Mouse (Mus musculus): ENCODE measurements around the gene Vopp1. TPM values are rescaled to one million over a fixed set of nuclear protein-coding genes. Genes with fewer than 3 reads are reported as not detected.

Gene Vopp1
- total RNA-seq, 2 experiments from 2014 or later = 19.5 to 22.7 TPM

- DNase-seq = no peak
- intact Hi-C loops (cut with DNase I) = no loop called here
Measured at GRCm38 (mm10) chr6:57721347-57721746, 103.6 kb downstream of the Vopp1 start.

GRCm38 (mm10) chr6:57711726-57712125, 113.2 kb downstream of the Vopp1 start:
- intact Hi-C loops (cut with DNase I) = no loop called here
- no peak for DNase-seq

DNA sequence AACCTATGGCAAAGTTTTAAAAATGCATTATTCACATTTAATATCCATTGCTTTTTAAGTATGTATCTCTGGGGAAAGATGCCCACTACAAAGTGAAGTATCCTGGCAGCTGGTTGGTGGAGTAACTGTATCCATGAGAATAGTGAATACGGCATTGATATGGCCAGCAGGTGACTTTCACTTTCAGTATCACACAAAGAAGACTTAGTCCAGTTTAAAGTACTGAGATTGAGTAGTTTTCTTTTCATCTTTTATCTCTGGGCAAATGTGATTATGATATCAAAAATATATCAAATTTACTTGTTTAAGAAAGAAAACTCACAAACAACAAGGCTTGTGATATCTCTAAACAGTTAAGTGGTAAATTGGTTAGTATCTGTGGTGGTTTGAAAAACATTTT, 118.2 kb downstream of the Vopp1 start:
- DNase-seq = no peak
- intact Hi-C loops (cut with DNase I) = loop anchor here (10.0 kb wide), 2 partner anchors 118 to 172 kb away; partner anchors contain the start of genes Ppm1k and Vopp1

- intact Hi-C loops (cut with DNase I) = loop anchor here (10.0 kb wide), 2 partner anchors 121 to 169 kb away; partner anchors contain the start of genes Ppm1k and Vopp1
- DNase-seq = peak; percentile 10 to 12
Measured at GRCm38 (mm10) chr6:57703703-57704102, 121.3 kb downstream of the Vopp1 start.

- DNase-seq = peak; percentile 95 to 96
- intact Hi-C loops (cut with DNase I) = loop anchor here (10.0 kb wide), 2 partner anchors 122 to 168 kb away; partner anchors contain the start of genes Ppm1k and Vopp1
Measured at GRCm38 (mm10) chr6:57702743-57703499, 122.0 kb downstream of the Vopp1 start.

GRCm38 (mm10) chr6:57702376-57702742, 122.6 kb downstream of the Vopp1 start, which contains the start of gene Lancl2:
Lancl2 (plus strand) TSS chr6:57702540.
- peak in 1 of 2 experiments; percentile 38 for DNase-seq
- intact Hi-C loops (cut with DNase I) = loop anchor here (10.0 kb wide), 2 partner anchors 122 to 168 kb away; partner anchors contain the start of genes Ppm1k and Vopp1

DNA sequence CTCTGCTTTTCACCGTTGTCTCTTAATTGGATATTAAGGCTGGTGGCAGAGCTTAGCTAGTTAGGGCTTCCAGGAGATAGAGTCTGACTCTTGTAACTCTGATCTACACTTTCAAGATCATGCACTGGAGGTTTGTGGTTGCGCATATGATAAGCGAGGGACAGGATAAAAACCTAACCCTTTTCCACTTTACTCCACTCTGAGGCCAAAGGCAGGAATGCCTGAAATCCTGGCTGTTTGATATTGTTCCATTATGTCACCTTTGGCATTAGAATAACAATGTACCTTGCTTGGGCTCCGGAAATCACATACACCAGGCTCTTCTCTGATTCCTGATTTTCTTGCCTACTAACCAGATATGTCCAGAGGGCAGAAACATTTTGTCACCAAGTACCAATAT, 123.3 kb downstream of the Vopp1 start:
- no peak for DNase-seq
- intact Hi-C loops (cut with DNase I) = loop anchor here (10.0 kb wide), 2 partner anchors 123 to 167 kb away; partner anchors contain the start of genes Ppm1k and Vopp1

DNA sequence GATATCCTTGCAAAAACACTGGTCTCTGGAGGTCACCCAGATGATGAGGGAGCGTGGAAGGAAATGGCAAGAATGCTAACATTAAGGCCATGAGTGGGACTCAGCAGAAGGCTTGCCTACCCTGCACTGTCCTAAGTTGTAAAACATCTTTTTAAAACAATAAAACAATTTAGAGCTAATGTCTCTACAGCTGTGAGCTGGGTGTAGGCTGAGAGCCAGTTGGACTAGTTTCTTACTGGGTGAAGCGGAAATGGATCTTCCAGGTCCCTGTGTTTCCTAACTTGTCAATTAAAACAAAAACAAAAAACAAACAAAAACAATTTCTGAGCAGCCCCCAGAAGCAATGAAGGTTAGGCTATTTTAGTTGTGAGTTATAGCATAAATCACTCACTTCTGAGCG, 131.8 kb downstream of the Vopp1 start:
- intact Hi-C loops (cut with DNase I) = no loop called here
- no peak for DNase-seq

- intact Hi-C loops (cut with DNase I) = no loop called here
- peak; percentile 82 to 89 for DNase-seq
Measured at GRCm38 (mm10) chr6:57691467-57692261, 133.3 kb downstream of the Vopp1 start, which contains the start of gene Pyurf. Pyurf (minus strand) TSS chr6:57692078.

DNA sequence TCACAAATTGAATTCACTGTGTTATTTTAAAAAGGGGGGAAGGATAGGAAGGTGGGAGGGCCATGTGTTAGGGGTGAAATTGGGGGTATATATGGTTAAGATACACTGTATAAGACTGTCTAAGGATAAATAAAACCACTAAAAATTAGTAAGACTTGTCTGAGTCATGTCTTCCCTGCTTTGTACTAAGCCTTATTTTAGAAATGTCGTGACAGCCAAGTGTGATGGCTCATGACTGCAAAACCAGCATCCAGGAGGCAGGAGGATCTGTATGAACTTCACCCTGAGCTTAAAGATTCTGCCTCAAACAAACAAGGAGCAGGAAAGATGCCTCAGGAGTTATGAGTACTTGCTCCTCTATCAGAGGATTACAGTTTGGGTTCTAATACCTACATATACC, 140.8 kb downstream of the Vopp1 start:
- intact Hi-C loops (cut with DNase I) = no loop called here
- DNase-seq = no peak

Other genes starting within 250 kb of the Vopp1 start
- 1 to 10 TPM; 2.4 TPM for gene Herc6, start 244.2 kb downstream of the Vopp1 start, total RNA-seq (2021)
- 10 to 100 TPM; 19.4 to 22.2 TPM for gene Pyurf, start 133.1 kb downstream of the Vopp1 start, total RNA-seq (2021)
- 10 to 100 TPM; 13.0 to 15.2 TPM for gene Lancl2, start 122.6 kb downstream of the Vopp1 start, total RNA-seq (2021)
- gene Vmn1r21, start 25.2 kb upstream of the Vopp1 start, total RNA-seq (2021) = not detected
- not detected for gene Vmn1r22, start 82.9 kb upstream of the Vopp1 start, total RNA-seq (2021)
- gene Vmn1r23, start 101.7 kb upstream of the Vopp1 start, total RNA-seq (2021) = not detected
- gene Vmn1r24, start 136.3 kb upstream of the Vopp1 start, total RNA-seq (2021) = not detected
- gene Vmn1r25, start 155.7 kb upstream of the Vopp1 start, total RNA-seq (2021) = not detected
- not detected for gene Vmn1r26, start 190.0 kb upstream of the Vopp1 start, total RNA-seq (2021)

All from heart, postnatal 14 days (tissue).